Mouse (Mus musculus) small intestine, adult 2 months (tissue): Measurements from ENCODE around the gene Rbms3. TPM values are rescaled to one million over a fixed set of nuclear protein-coding genes. Genes with fewer than 3 reads are reported as not detected.

Source experiments
- H3K27ac ChIP-seq: fragments of 200-500 bp; 2 replicates; pipeline ENCODE4 v1.5.1; 2012; ENCODE audit warnings: low read depth, low read length, control low read depth, inconsistent platforms; ENCODE audit not compliant: insufficient read depth
- H3K27me3 ChIP-seq: fragments of 200-500 bp; 2 replicates; pipeline ENCODE4 v1.6.1; 2012; ENCODE audit warnings: mild to moderate bottlenecking, moderate library complexity, low read length, inconsistent platforms; ENCODE audit not compliant: control insufficient read depth, insufficient read depth
- H3K36me3 ChIP-seq: fragments of 200-500 bp; 2 replicates; pipeline ENCODE4 v1.6.1; 2012; ENCODE audit warnings: mild to moderate bottlenecking, low read length, control low read depth, inconsistent platforms; ENCODE audit not compliant: control insufficient read depth, insufficient read depth
- H3K4me1 ChIP-seq: fragments of 200-500 bp; 2 replicates; pipeline ENCODE4 v1.6.1; 2012; ENCODE audit warnings: low read length, inconsistent platforms, mixed read lengths; ENCODE audit not compliant: control insufficient read depth, insufficient read depth, insufficient read length
- H3K4me3 ChIP-seq: fragments of 200-500 bp; 2 replicates; pipeline ENCODE4 v1.5.1; 2012; ENCODE audit warnings: low read depth, mild to moderate bottlenecking, control low read depth, inconsistent platforms, low read length, moderate library complexity
- CTCF ChIP-seq: fragments of 200-500 bp; IDR thresholded peaks from 2 replicates; pipeline ENCODE4 v1.5.1; 2012; ENCODE audit warnings: low read depth, mild to moderate bottlenecking, control low read depth, inconsistent platforms, low read length, moderate library complexity, mixed read lengths; ENCODE audit not compliant: insufficient replicate concordance, insufficient read length; ENCODE audit errors: extremely low read depth
- POLR2A ChIP-seq: fragments of 200-500 bp; IDR thresholded peaks from 2 replicates; pipeline ENCODE4 v1.6.1; 2012; ENCODE audit warnings: low read depth, mild to moderate bottlenecking, control low read depth, inconsistent platforms, low read length, moderate library complexity
- WGBS: fragments of 180-500 bp; shearing (Covaris S2); methylation state at CpG from one replicate; pipeline ENCODE4 v1.1.7; 2018; 5-methylcytosine and 5-hydroxymethylcytosine counted together
- polyA plus RNA-seq: library from polyadenylated mRNA; depleted of rRNA; stranded (reverse); fragments of >200 nt; gene quantifications from 2 replicates; pipeline ENCODE4 v1.2.3, GENCODE M21; 2012

The Rbms3 gene
- polyA plus RNA-seq, 1 experiment = 3.3 TPM

DNA sequence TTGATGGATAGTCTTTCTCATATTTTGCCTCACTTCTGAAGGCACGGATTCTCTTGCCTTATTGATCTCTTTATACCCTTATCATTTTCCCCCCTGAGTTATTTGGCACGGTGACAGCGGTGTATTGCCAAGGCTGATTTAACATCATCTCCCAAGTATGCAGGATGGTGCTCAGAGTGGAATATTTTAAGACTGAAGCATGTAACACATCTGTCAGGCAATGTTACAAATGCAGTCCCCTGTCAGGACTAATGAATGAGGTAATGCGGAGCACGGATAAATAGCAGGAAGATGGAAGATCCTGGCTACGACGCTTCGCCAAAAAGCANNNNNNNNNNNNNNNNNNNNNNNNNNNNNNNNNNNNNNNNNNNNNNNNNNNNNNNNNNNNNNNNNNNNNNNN is 502.9 kb downstream of the Rbms3 start:
- Histone ChIP-seq H3K36me3 (no peaks in the 10 kb centered on the region), H3K27me3 (no peaks in the 10 kb centered on the region), H3K4me1 (no peaks in the 10 kb centered on the region), H3K27ac (no peak overlapping the region), H3K4me3 (no peak overlapping the region)
- 62% methylated on average over 8 of the region's 8 CpGs for WGBS
- TF ChIP-seq POLR2A (no peak), CTCF (no peak)

DNA sequence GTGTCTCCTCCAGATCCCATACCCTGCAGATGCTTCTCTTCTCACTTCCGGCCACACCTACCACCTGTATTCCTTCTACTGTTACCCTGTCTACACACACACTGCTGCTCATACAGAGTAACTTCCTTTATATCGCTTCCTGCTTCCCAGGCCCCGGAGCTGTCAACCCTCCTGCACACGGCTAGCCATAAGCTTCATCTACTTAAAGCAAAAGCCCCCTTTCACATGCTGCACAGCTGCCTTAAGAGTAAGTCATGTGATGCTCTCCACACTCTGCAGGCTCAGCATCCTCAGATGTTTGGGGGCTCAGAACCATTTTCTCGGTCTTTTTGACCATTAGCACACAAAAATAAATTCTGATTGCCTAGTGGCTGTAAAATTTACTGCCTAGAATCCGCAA is 503.9 kb downstream of the Rbms3 start:
- no peak overlapping the region for H3K27ac ChIP-seq
- H3K27me3 ChIP-seq = no peaks in the 10 kb centered on the region
- no peak overlapping the region for H3K4me3 ChIP-seq
- H3K4me1 ChIP-seq = no peaks in the 10 kb centered on the region
- TF ChIP-seq POLR2A = no peak
- TF ChIP-seq CTCF = no peak
- no peaks in the 10 kb centered on the region for H3K36me3 ChIP-seq
- WGBS = 77% methylated on average over 6 of the region's 6 CpGs

DNA sequence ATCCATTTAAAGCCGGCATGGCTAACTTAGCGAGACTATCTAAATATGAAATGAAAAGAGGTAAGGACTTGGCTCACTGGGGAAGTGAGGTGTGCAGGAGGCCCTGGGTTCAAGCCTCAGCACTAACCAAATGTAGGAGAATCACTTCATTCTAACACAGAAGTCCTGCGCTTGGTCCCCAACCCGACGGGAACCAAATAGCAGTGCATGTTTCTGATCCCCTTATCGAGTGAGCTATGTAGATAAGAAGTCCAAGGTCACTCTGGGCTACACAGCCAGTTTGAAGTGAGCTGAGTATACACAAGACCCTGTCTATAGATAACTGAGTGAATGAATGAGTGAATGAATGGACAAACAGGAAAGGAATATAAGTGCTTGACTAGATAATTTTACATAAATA is 508.1 kb downstream of the Rbms3 start:
- H3K4me1 ChIP-seq = no peaks in the 10 kb centered on the region
- no peaks in the 10 kb centered on the region for H3K36me3 ChIP-seq
- TF ChIP-seq POLR2A = no peak
- no peak for TF ChIP-seq CTCF
- 35% methylated on average over 6 of the region's 6 CpGs for WGBS
- no peaks in the 10 kb centered on the region for H3K27me3 ChIP-seq
- H3K27ac ChIP-seq = no peak overlapping the region
- H3K4me3 ChIP-seq = no peak overlapping the region

DNA sequence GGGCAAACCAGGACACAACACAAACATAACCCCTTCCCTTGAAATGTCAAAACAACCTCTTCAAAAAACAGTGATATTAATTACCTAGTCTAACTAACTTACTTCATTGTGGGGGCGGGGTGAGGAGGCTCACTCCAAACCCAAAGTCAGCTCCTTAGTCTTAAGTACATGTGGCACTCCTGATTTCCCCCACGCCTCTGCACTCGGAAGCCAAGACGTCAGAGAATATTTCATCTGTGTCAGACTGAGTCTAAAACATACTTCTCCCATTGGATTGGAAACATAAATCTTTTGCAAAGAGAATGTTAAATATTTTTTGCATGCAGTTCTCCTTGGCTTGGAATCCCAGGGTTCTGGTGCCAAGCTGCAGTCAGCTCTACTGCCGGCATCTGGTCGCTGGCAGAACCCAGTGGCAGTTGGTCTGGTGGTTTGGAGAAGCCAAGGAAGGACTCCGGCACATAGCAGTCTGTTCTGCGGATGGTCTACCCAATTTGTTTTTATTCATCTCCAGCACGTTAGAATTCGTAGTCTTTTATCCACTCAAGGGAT is 512.5 kb downstream of the Rbms3 start:
- no peak overlapping the region for H3K4me3 ChIP-seq
- 84% methylated on average over 10 of the region's 10 CpGs for WGBS
- H3K27me3 ChIP-seq = no peaks in the 10 kb centered on the region
- TF ChIP-seq POLR2A (no peak), CTCF (no peak)
- no peak overlapping the region for H3K27ac ChIP-seq
- no peaks in the 10 kb centered on the region for H3K36me3 ChIP-seq
- no peaks in the 10 kb centered on the region for H3K4me1 ChIP-seq

GRCm38 (mm10) chr9:117115609-117116008 is 514.1 kb downstream of the Rbms3 start:
- Histone ChIP-seq H3K27ac (no peak overlapping the region), H3K27me3 (no peaks in the 10 kb centered on the region), H3K4me3 (no peak overlapping the region), H3K36me3 (no peaks in the 10 kb centered on the region), H3K4me1 (no peaks in the 10 kb centered on the region)
- 69% methylated on average over 2 of the region's 2 CpGs for WGBS
- no peak for TF ChIP-seq CTCF
- TF ChIP-seq POLR2A = no peak

- no peaks in the 10 kb centered on the region for H3K27me3 ChIP-seq
- H3K27ac ChIP-seq = no peak overlapping the region
- no peaks in the 10 kb centered on the region for H3K4me1 ChIP-seq
- no peaks in the 10 kb centered on the region for H3K36me3 ChIP-seq
- H3K4me3 ChIP-seq = no peak overlapping the region
- TF ChIP-seq CTCF = no peak
- TF ChIP-seq POLR2A = no peak
- 66% methylated on average over 2 of the region's 2 CpGs for WGBS
Measured at GRCm38 (mm10) chr9:117113592-117113991, 516.1 kb downstream of the Rbms3 start.

DNA sequence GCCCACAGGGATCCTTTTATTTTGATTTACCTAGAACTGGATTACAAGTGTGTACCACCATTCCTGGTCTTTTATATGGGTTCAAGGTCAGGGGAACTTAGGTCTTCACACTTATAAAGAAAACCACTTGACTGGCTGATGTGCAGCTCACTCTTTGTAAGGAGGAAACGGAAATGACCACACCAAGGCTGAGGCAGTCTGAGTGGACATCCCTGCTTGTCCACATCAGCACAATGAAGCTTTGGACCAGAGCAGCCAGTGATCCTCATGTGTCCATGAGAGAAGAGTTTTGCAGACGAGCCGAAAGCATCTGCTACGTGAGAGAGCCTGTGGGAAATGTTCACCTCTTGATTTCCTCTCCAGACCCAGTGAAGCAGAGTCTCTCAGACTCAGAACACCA is 521.8 kb downstream of the Rbms3 start:
- Histone ChIP-seq H3K27ac (no peak overlapping the region), H3K27me3 (no peaks in the 10 kb centered on the region), H3K4me1 (no peaks in the 10 kb centered on the region), H3K36me3 (no peaks in the 10 kb centered on the region), H3K4me3 (no peak overlapping the region)
- no peak for TF ChIP-seq CTCF
- no peak for TF ChIP-seq POLR2A
- 85% methylated on average over 4 of the region's 4 CpGs for WGBS

DNA sequence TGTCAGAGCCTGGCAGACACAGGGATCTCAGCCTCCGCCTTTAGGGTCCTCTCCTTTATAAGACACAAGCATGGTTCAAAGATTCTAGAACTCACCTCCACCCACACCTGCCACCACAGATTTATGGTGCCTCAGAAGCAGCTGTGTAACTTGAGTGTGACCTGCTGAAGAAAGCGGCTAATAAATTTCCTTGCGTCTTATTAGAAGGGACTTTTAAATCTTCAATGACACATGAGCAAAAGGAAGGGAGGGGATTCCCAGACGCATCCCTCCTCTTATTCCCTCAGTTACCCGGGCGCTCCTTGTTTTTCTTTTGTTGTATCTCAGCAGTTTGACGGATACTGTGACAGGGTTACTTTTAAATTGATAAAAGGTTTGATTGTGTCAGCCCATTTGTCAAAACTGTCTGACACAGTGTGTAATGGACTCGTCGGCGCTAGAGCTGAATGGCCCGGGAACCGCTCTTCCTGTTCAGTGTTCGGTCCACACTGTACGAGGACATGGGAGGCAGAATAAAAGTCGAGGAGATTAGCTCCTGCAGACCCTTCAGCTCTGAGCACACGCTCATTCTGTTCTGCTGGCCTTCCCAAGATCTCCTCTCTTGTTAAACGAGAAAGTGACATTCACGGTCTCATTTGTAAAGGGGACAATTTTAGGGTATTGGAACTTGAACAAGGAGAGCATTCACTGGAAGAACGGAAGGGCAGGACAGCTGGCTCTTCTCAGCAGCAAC is 527.3 kb downstream of the Rbms3 start:
- no peaks in the 10 kb centered on the region for H3K27me3 ChIP-seq
- no peaks in the 10 kb centered on the region for H3K4me1 ChIP-seq
- H3K4me3 ChIP-seq = no peak overlapping the region
- no peaks in the 10 kb centered on the region for H3K36me3 ChIP-seq
- WGBS = 78% methylated on average over 19 of the region's 19 CpGs
- no peak overlapping the region for H3K27ac ChIP-seq
- TF ChIP-seq POLR2A = no peak
- TF ChIP-seq CTCF = no peak
